Mouse (Mus musculus) adrenal gland, adult 2 months (tissue): ENCODE measurements around the gene Tns3. TPM values are rescaled to one million over a fixed set of nuclear protein-coding genes. Genes with fewer than 3 reads are reported as not detected.
A peak's percentile ranks its signal among the peaks of the same experiment; 100 is the strongest.

Experiments used
- DNase-seq: peaks from one replicate; pipeline ENCODE4 v3.0.0; 2021
- polyA plus RNA-seq: library from polyadenylated mRNA; depleted of rRNA; stranded (reverse); fragments of >200 nt; gene quantifications from 2 replicates; pipeline ENCODE4 v1.2.3, GENCODE M21; 2012
- total RNA-seq, 2 experiments: library from RNA; stranded (reverse); gene quantifications; 2 replicates each; pipeline ENCODE4 v1.2.3; 2021

Tns3 gene
- total and polyA plus RNA-seq, 3 experiments = 39.2 to 67.7 (median 57.2) TPM

- no peak for DNase-seq
Observed at GRCm38 (mm10) chr11:8680650-8681049, 16.3 kb upstream of the Tns3 start.

- peak; percentile 34 for DNase-seq
Observed at GRCm38 (mm10) chr11:8679221-8679620, 14.9 kb upstream of the Tns3 start.

GRCm38 (mm10) chr11:8678260-8678995 lies 14.1 kb upstream of the Tns3 start:
- DNase-seq = peak; percentile 74

GRCm38 (mm10) chr11:8675701-8676474 lies 11.6 kb upstream of the Tns3 start:
- DNase-seq = peak; percentile 67

GRCm38 (mm10) chr11:8674549-8675149 lies 10.3 kb upstream of the Tns3 start:
- no peak for DNase-seq

GRCm38 (mm10) chr11:8671698-8672097 lies 7.4 kb upstream of the Tns3 start:
- no peak for DNase-seq

GRCm38 (mm10) chr11:8669138-8669537 lies 4.8 kb upstream of the Tns3 start:
- no peak for DNase-seq

GRCm38 (mm10) chr11:8664797-8665196 lies 462 bp upstream of the Tns3 start:
- DNase-seq = no peak

GRCm38 (mm10) chr11:8663444-8664392 lies 617 bp downstream of the Tns3 start:
- peak; percentile 85 for DNase-seq

GRCm38 (mm10) chr11:8662706-8663429 lies 1.5 kb downstream of the Tns3 start:
- DNase-seq = no peak

- no peak for DNase-seq
Observed at GRCm38 (mm10) chr11:8660951-8661350, 3.4 kb downstream of the Tns3 start.

- DNase-seq = no peak
Observed at GRCm38 (mm10) chr11:8659851-8660250, 4.5 kb downstream of the Tns3 start.

- DNase-seq = no peak
Observed at GRCm38 (mm10) chr11:8659061-8659460, 5.3 kb downstream of the Tns3 start.

GRCm38 (mm10) chr11:8657493-8657892 lies 6.8 kb downstream of the Tns3 start:
- no peak for DNase-seq

- DNase-seq = no peak
Observed at GRCm38 (mm10) chr11:8656448-8657393, 7.6 kb downstream of the Tns3 start.

- peak; percentile 58 for DNase-seq
Observed at GRCm38 (mm10) chr11:8653800-8654295, 10.5 kb downstream of the Tns3 start.

GRCm38 (mm10) chr11:8652792-8653645 lies 11.3 kb downstream of the Tns3 start:
- peak; percentile 59 for DNase-seq

GRCm38 (mm10) chr11:8652116-8652714 lies 12.1 kb downstream of the Tns3 start:
- peak; percentile 62 for DNase-seq
